ENCODE assay signal across 8 mouse cellular contexts in genomic region chr11:8652792-8653645, GRCm38 (mm10). TPM values are rescaled to one million over a fixed set of nuclear protein-coding genes. Genes with fewer than 3 reads are reported as not detected.
DNase-seq lines count a peak whose midpoint lies in the region; ATAC-seq lines count a peak whose summit lies in the region.

No protein-coding gene starts in this region.

- no peak overlapping the region for H3K4me3 ChIP-seq in forebrain, embryonic 11.5 days (ENCODE audit: low read depth, low read length)
- H3K4me3 ChIP-seq in forebrain, embryonic 16.5 days (replicated peaks; ENCODE audit: low read length): no peak overlapping the region
- no peak overlapping the region for H3K4me3 ChIP-seq in limb, embryonic 13.5 days

- H3K36me3 ChIP-seq in forebrain, embryonic 11.5 days (ENCODE audit: control insufficient read depth, insufficient read depth, low read length): no peaks in the 10 kb centered on the region
- H3K36me3 ChIP-seq in forebrain, embryonic 16.5 days (ENCODE audit: control insufficient read depth, insufficient read depth): no peaks in the 10 kb centered on the region
- no peaks in the 10 kb centered on the region for H3K36me3 ChIP-seq in limb, embryonic 13.5 days

- peaks cover 4% of the 10 kb centered on the region; the same call in 1 of the 2 replicates for H3K4me1 ChIP-seq in forebrain, embryonic 11.5 days (replicated peaks; ENCODE audit: control insufficient read depth, insufficient read depth, low read length)
- H3K4me1 ChIP-seq in forebrain, embryonic 16.5 days (replicated peaks; ENCODE audit: control insufficient read depth, insufficient read depth, low read length): peaks cover 17% of the 10 kb centered on the region
- peaks cover 98% of the 10 kb centered on the region for H3K4me1 ChIP-seq in limb, embryonic 13.5 days

- no peaks in the 10 kb centered on the region for H3K27me3 ChIP-seq in forebrain, embryonic 11.5 days (ENCODE audit: control insufficient read depth, insufficient read depth, low read length)
- no peaks in the 10 kb centered on the region for H3K27me3 ChIP-seq in forebrain, embryonic 16.5 days (replicated peaks; ENCODE audit: control insufficient read depth, insufficient read depth, low read length)
- H3K27me3 ChIP-seq in limb, embryonic 13.5 days: no peaks in the 10 kb centered on the region

- DNase-seq in forebrain, embryonic 11.5 days (ENCODE audit: low spot score): no peak
- peak; percentile 36 to 37 for DNase-seq in left cerebral cortex, adult 18-20 months (ENCODE audit: low spot score in 2 of 2)
- no peak for DNase-seq in left cerebral cortex, adult 11 months (ENCODE audit: low spot score)
- peak; percentile 19 for DNase-seq in adipocyte (ENCODE audit: low spot score)
- no peak for DNase-seq in cerebellum, postnatal 36 days
- DNase-seq in ovary, postnatal 14 days (ENCODE audit: low spot score): no peak

- WGBS in forebrain, embryonic 11.5 days: 48% methylated on average over 10 of the region's 10 CpGs
- WGBS in forebrain, embryonic 16.5 days: 34% methylated on average over 10 of the region's 10 CpGs
- 26% methylated on average over 10 of the region's 10 CpGs for WGBS in limb, embryonic 13.5 days

- no peak overlapping the region for H3K9ac ChIP-seq in forebrain, embryonic 11.5 days (ENCODE audit: low read length)
- H3K9ac ChIP-seq in forebrain, embryonic 16.5 days (replicated peaks; ENCODE audit: low read depth, low read length): no peak overlapping the region
- no peak overlapping the region for H3K9ac ChIP-seq in limb, embryonic 13.5 days

- no peak overlapping the region for H3K4me2 ChIP-seq in forebrain, embryonic 11.5 days (ENCODE audit: low read depth, low read length, severe bottlenecking)
- H3K4me2 ChIP-seq in forebrain, embryonic 16.5 days (ENCODE audit: low read length): no peak overlapping the region
- H3K4me2 ChIP-seq in limb, embryonic 13.5 days (replicated peaks): peak overlapping the region; percentile 50

- no peak overlapping the region for H3K27ac ChIP-seq in forebrain, embryonic 11.5 days (ENCODE audit: low read depth, low read length)
- no peak overlapping the region for H3K27ac ChIP-seq in forebrain, embryonic 16.5 days (ENCODE audit: low read length)
- H3K27ac ChIP-seq in limb, embryonic 13.5 days: peak overlapping the region; percentile 93

- no peaks in the 10 kb centered on the region for H3K9me3 ChIP-seq in forebrain, embryonic 11.5 days (ENCODE audit: control insufficient read depth, low read length)
- H3K9me3 ChIP-seq in forebrain, embryonic 16.5 days (ENCODE audit: control insufficient read depth, low read length): no peaks in the 10 kb centered on the region
- peaks cover 4% of the 10 kb centered on the region for H3K9me3 ChIP-seq in limb, embryonic 13.5 days

- ATAC-seq in forebrain, embryonic 11.5 days (replicated peaks; ENCODE audit: low FRiP score): 0 out of 2 replicates have a peak, but pooled peaks have one; percentile 36
- no peak for ATAC-seq in forebrain, embryonic 16.5 days
- ATAC-seq in limb, embryonic 13.5 days (ENCODE audit: low FRiP score, low read depth): peak; percentile 65; the same call in 1 of the 2 replicates

RNA-seq across cellular contexts. Expression of gene Tns3, which starts 11.3 kb away (rescaled TPM):
- 8.5 and 8.8 TPM in 2 replicates for polyA plus RNA-seq in forebrain, embryonic 11.5 days (2014; fragmentation: Nextera tagmentation; extraction: Ambion mirVana)
- polyA plus RNA-seq in forebrain, embryonic 16.5 days (2015; fragmentation: Nextera tagmentation; extraction: Ambion mirVana): 8.8 TPM in 2 replicates
- total RNA-seq in left cerebral cortex, adult 18-20 months (2021): 10 to 100 TPM; 33.5 to 34.4 TPM
- 42.9 and 45.3 TPM in 2 replicates for polyA plus RNA-seq in limb, embryonic 13.5 days (2015; fragmentation: Nextera tagmentation; extraction: Ambion mirVana)

Comparison
In these comparisons a context has a peak if more than half of its experiments do, and no peak if none do; other contexts are left out.
1. DNase-seq: peak in left cerebral cortex, adult 18-20 months (2 of 2) and adipocyte (single experiment); none in forebrain, embryonic 11.5 days (single experiment), left cerebral cortex, adult 11 months (single experiment), cerebellum, postnatal 36 days (0 of 2) and ovary, postnatal 14 days (single experiment).